In genomic region chr11:115187693-115188092, GRCm38 (mm10) we compare ENCODE assay signal across 8 mouse cellular contexts. TPM values are rescaled to one million over a fixed set of nuclear protein-coding genes. Genes with fewer than 3 reads are reported as not detected.
DNase-seq lines count a peak whose midpoint lies in the region; ATAC-seq and TF ChIP-seq lines count a peak whose summit lies in the region.

Gene Nat9, minus strand, starts transcription at chr11:115187859.

- peak within 1 kb of the TSS; percentile 75 for H3K9ac ChIP-seq in intestine, embryonic 15.5 days

- H3K27ac ChIP-seq in left cerebral cortex, adult 2 months, result peak within 1 kb of the TSS; percentile 88
- peak within 1 kb of the TSS; percentile 81 for H3K27ac ChIP-seq in intestine, embryonic 15.5 days
- H3K27ac ChIP-seq in midbrain, embryonic 10.5 days (replicated peaks), result peak within 1 kb of the TSS; percentile 87

- H3K4me1 ChIP-seq in intestine, embryonic 15.5 days (replicated peaks), result peaks cover 17% of the 10 kb centered on the region
- peaks cover 35% of the 10 kb centered on the region for H3K4me1 ChIP-seq in midbrain, embryonic 10.5 days

- no peak for DNase-seq in left cerebral cortex, adult 2 months (ENCODE audit: extremely low spot score in 1 of 2, low spot score in 2 of 2)
- DNase-seq in left cerebral cortex, adult 9 months (ENCODE audit: low spot score in 2 of 2), result no peak
- DNase-seq in adrenal gland, postnatal 14 days, result peak; percentile 69
- no peak for DNase-seq in gastrocnemius, postnatal 14 days
- DNase-seq in midbrain, embryonic 10.5 days (ENCODE audit: low spot score), result no peak
- no peak for DNase-seq in MN1 (ENCODE audit: low spot score)
- DNase-seq in right cerebral cortex, adult 2 months (ENCODE audit: low spot score in 2 of 2), result no peak

- H3K9me3 ChIP-seq in intestine, embryonic 15.5 days, result no peaks in the 10 kb centered on the region
- H3K9me3 ChIP-seq in midbrain, embryonic 10.5 days (replicated peaks), result no peaks in the 10 kb centered on the region

- no peak for TF ChIP-seq CTCF in left cerebral cortex, adult 2 months (IDR thresholded peaks at IDR 0.05)

- intact Hi-C loops in left cerebral cortex, adult 2 months (cut with DNase I), result no loop called here
- intact Hi-C loops in gastrocnemius, postnatal 14 days (cut with DNase I; ENCODE audit: low total_unique reads), result no loop called here

- H3K27me3 ChIP-seq in intestine, embryonic 15.5 days (replicated peaks), result no peaks in the 10 kb centered on the region
- no peaks in the 10 kb centered on the region for H3K27me3 ChIP-seq in midbrain, embryonic 10.5 days (ENCODE audit: low read depth, poor library complexity, severe bottlenecking)

- ATAC-seq in intestine, embryonic 15.5 days, result peak; percentile 23

- WGBS in intestine, embryonic 15.5 days, result 5% methylated on average over 12 of the region's 12 CpGs
- WGBS in midbrain, embryonic 10.5 days, result 13% methylated on average over 12 of the region's 12 CpGs

- H3K4me2 ChIP-seq in intestine, embryonic 15.5 days (replicated peaks), result peak within 1 kb of the TSS; percentile 95

- H3K36me3 ChIP-seq in intestine, embryonic 15.5 days, result peaks cover 2% of the 10 kb centered on the region; the same call in 1 of the 2 replicates
- H3K36me3 ChIP-seq in midbrain, embryonic 10.5 days, result peaks cover 22% of the 10 kb centered on the region

- peak within 1 kb of the TSS; percentile 69 for H3K4me3 ChIP-seq in left cerebral cortex, adult 2 months
- H3K4me3 ChIP-seq in intestine, embryonic 15.5 days (replicated peaks), result peak within 1 kb of the TSS; percentile 66
- H3K4me3 ChIP-seq in midbrain, embryonic 10.5 days, result peak within 1 kb of the TSS; percentile 68

RNA-seq across cellular contexts. Expression of gene Nat9, which starts in this region (rescaled TPM):
- total RNA-seq in left cerebral cortex, adult 2 months (2021), result 10 to 100 TPM; 23.1 to 25.6 TPM
- 26.4 and 30.6 TPM in 2 replicates for total RNA-seq in adrenal gland, postnatal 14 days (2021)
- total RNA-seq in gastrocnemius, postnatal 14 days (2021), result 10 to 100 TPM; 13.1 to 14.0 TPM
- 20.5 and 20.6 TPM in 2 replicates for polyA plus RNA-seq in intestine, embryonic 15.5 days (2015; fragmentation: Nextera tagmentation; extraction: Ambion mirVana)
- 17.8 and 19.5 TPM in 2 replicates for polyA plus RNA-seq in midbrain, embryonic 10.5 days (2016; fragmentation: Nextera tagmentation; extraction: Ambion mirVana)
